ENCODE assay signal across 29 mouse cellular contexts in genomic region chr6:115042609-115043008, GRCm38 (mm10). TPM values are rescaled to one million over a fixed set of nuclear protein-coding genes. Genes with fewer than 3 reads are reported as not detected.
A peak's percentile ranks its signal among the peaks of the same experiment; 100 is the strongest.
DNase-seq lines count a peak whose midpoint lies in the region; ATAC-seq and TF ChIP-seq lines count a peak whose summit lies in the region.
"Had no signal": no experiment of that assay in that cellular context is flagged by ENCODE, and none has a peak within 500 bp of the region (broad histone marks: within the 10 kb centered on the region; RNA-seq: fewer than 3 reads in every experiment).

No protein-coding gene starts in this region.

- TF ChIP-seq CTCF in forebrain, postnatal 0 days (IDR thresholded peaks at IDR 0.05; ENCODE audit: low read depth) = no peak
- no peak for TF ChIP-seq CTCF in lung, embryonic 14.5 days (IDR thresholded peaks at IDR 0.05; ENCODE audit: low read depth)
- no peak for TF ChIP-seq CTCF in lung, adult 2 months (IDR thresholded peaks at IDR 0.05; ENCODE audit: insufficient read depth, low read length)
- TF ChIP-seq CTCF in stomach, postnatal 0 days (IDR thresholded peaks at IDR 0.05; ENCODE audit: low read depth) = no peak

- H3K4me1 ChIP-seq in forebrain, postnatal 0 days (ENCODE audit: insufficient read depth) = no peaks in the 10 kb centered on the region
- no peaks in the 10 kb centered on the region; the same call in 1 of the 2 replicates for H3K4me1 ChIP-seq in forebrain, embryonic 12.5 days
- 0 out of 2 replicates have a peak, but pooled peaks cover 4% of the 10 kb centered on the region for H3K4me1 ChIP-seq in lung, embryonic 14.5 days (ENCODE audit: insufficient read depth)
- no peaks in the 10 kb centered on the region for H3K4me1 ChIP-seq in lung, adult 2 months (ENCODE audit: control insufficient read depth, insufficient read depth, low read length)
- no peaks in the 10 kb centered on the region for H3K4me1 ChIP-seq in stomach, embryonic 16.5 days (ENCODE audit: control insufficient read depth, insufficient read depth, low read length)
- H3K4me1 ChIP-seq in stomach, postnatal 0 days (replicated peaks; ENCODE audit: control insufficient read depth, insufficient read depth) = no peaks in the 10 kb centered on the region
- H3K4me1 ChIP-seq in neural tube, embryonic 15.5 days = peaks cover 22% of the 10 kb centered on the region
- H3K4me1 ChIP-seq: hindbrain, embryonic 10.5 days; limb, embryonic 13.5 days; liver, embryonic 12.5 days; midbrain, embryonic 12.5 days had no signal

- H3K9ac ChIP-seq in forebrain, postnatal 0 days = no peak overlapping the region
- no peak overlapping the region for H3K9ac ChIP-seq in forebrain, embryonic 12.5 days
- no peak overlapping the region for H3K9ac ChIP-seq in lung, embryonic 14.5 days
- H3K9ac ChIP-seq in stomach, embryonic 16.5 days (ENCODE audit: low read length) = 0 out of 2 replicates have a peak overlapping the region, but pooled peaks have one; percentile 24
- H3K9ac ChIP-seq in stomach, postnatal 0 days (ENCODE audit: low read length) = no peak overlapping the region
- H3K9ac ChIP-seq in neural tube, embryonic 15.5 days (replicated peaks) = 0 out of 2 replicates have a peak overlapping the region, but pooled peaks have one; percentile 21
- H3K9ac ChIP-seq: heart, embryonic 13.5 days; hindbrain, embryonic 15.5 days; limb, embryonic 13.5 days; liver, embryonic 12.5 days; liver, postnatal 0 days; midbrain, embryonic 12.5 days had no signal

- no peak for DNase-seq in forebrain, postnatal 0 days
- DNase-seq in lung, embryonic 14.5 days = peak; percentile 33
- no peak for DNase-seq in lung, adult 2 months
- DNase-seq in stomach, postnatal 0 days (ENCODE audit: low spot score) = no peak
- DNase-seq in layer of hippocampus, adult 9-10 months (ENCODE audit: low spot score) = no peak
- DNase-seq: adrenal gland, adult 8-10 months; B cell, adult 2 months; cerebellum, adult 2 months; cerebellum, postnatal 14 days; heart, adult 2 months; heart, postnatal 10 days; kidney, adult 9 months; kidney, postnatal 25 days; liver, postnatal 0 days; lung, postnatal 14 days; right cerebral cortex, adult 18-20 months; spleen, adult 18-20 months; thymus, postnatal 14 days had no signal

- no peak for TF ChIP-seq EP300 in stomach, postnatal 0 days (optimal IDR thresholded peaks at IDR 0.05)

- H3K4me2 ChIP-seq in forebrain, postnatal 0 days (ENCODE audit: low read depth) = no peak overlapping the region
- H3K4me2 ChIP-seq in forebrain, embryonic 12.5 days = no peak overlapping the region
- no peak overlapping the region for H3K4me2 ChIP-seq in lung, embryonic 14.5 days
- H3K4me2 ChIP-seq in stomach, embryonic 16.5 days (ENCODE audit: low read depth, low read length) = no peak overlapping the region
- H3K4me2 ChIP-seq in stomach, postnatal 0 days (replicated peaks; ENCODE audit: low read depth) = no peak overlapping the region
- H3K4me2 ChIP-seq in neural tube, embryonic 15.5 days = no peak overlapping the region
- H3K4me2 ChIP-seq: heart, embryonic 13.5 days; hindbrain, embryonic 15.5 days; limb, embryonic 13.5 days; liver, embryonic 12.5 days; midbrain, embryonic 12.5 days had no signal

- no peaks in the 10 kb centered on the region for H3K9me3 ChIP-seq in forebrain, postnatal 0 days (ENCODE audit: low read length)
- H3K9me3 ChIP-seq in forebrain, embryonic 12.5 days = no peaks in the 10 kb centered on the region
- H3K9me3 ChIP-seq in lung, embryonic 14.5 days (ENCODE audit: low read depth, low read length) = no peaks in the 10 kb centered on the region
- H3K9me3 ChIP-seq in stomach, embryonic 16.5 days (replicated peaks; ENCODE audit: control insufficient read depth, low read length) = no peaks in the 10 kb centered on the region
- H3K9me3 ChIP-seq in stomach, postnatal 0 days (ENCODE audit: control insufficient read depth, low read length) = no peaks in the 10 kb centered on the region
- no peaks in the 10 kb centered on the region for H3K9me3 ChIP-seq in neural tube, embryonic 15.5 days (replicated peaks)
- H3K9me3 ChIP-seq: heart, embryonic 13.5 days; hindbrain, embryonic 15.5 days; limb, embryonic 13.5 days; liver, embryonic 12.5 days; midbrain, embryonic 12.5 days had no signal

- TF ChIP-seq POLR2A in lung, adult 2 months (IDR thresholded peaks at IDR 0.05; ENCODE audit: borderline replicate concordance, extremely low read depth, low read depth, low read length) = no peak

- H3K4me3 ChIP-seq in forebrain, postnatal 0 days (ENCODE audit: low read depth, low read length) = no peak overlapping the region
- no peak overlapping the region for H3K4me3 ChIP-seq in forebrain, embryonic 12.5 days (replicated peaks)
- H3K4me3 ChIP-seq in lung, embryonic 14.5 days (ENCODE audit: low read depth, low read length) = no peak overlapping the region
- H3K4me3 ChIP-seq in lung, adult 2 months (replicated peaks; ENCODE audit: extremely low read depth, low read depth, low read length) = no peak overlapping the region
- no peak overlapping the region for H3K4me3 ChIP-seq in stomach, embryonic 16.5 days (replicated peaks; ENCODE audit: low read length)
- no peak overlapping the region for H3K4me3 ChIP-seq in stomach, postnatal 0 days (ENCODE audit: low read depth, low read length)
- H3K4me3 ChIP-seq in neural tube, embryonic 15.5 days (replicated peaks) = no peak overlapping the region
- H3K4me3 ChIP-seq: heart, adult 2 months; heart, embryonic 13.5 days; hindbrain, embryonic 10.5 days; hindbrain, embryonic 15.5 days; left cerebral cortex, adult 2 months; limb, embryonic 13.5 days; liver, embryonic 12.5 days; midbrain, embryonic 12.5 days had no signal

- H3K27ac ChIP-seq in forebrain, postnatal 0 days (ENCODE audit: low read depth, low read length) = peak overlapping the region; percentile 30; the same call in 1 of the 2 replicates
- H3K27ac ChIP-seq in forebrain, embryonic 12.5 days = no peak overlapping the region
- H3K27ac ChIP-seq in lung, embryonic 14.5 days (ENCODE audit: low read depth) = no peak overlapping the region
- no peak overlapping the region for H3K27ac ChIP-seq in stomach, embryonic 16.5 days (ENCODE audit: low read length)
- H3K27ac ChIP-seq in stomach, postnatal 0 days (replicated peaks) = no peak overlapping the region
- peak overlapping the region; percentile 56 for H3K27ac ChIP-seq in neural tube, embryonic 15.5 days (replicated peaks)
- H3K27ac ChIP-seq: heart, adult 2 months; heart, embryonic 13.5 days; hindbrain, embryonic 10.5 days; left cerebral cortex, adult 2 months; limb, embryonic 13.5 days; liver, embryonic 12.5 days; midbrain, embryonic 12.5 days had no signal

- 63% methylated on average over 10 of the region's 10 CpGs for WGBS in forebrain, postnatal 0 days
- 68% methylated on average over 10 of the region's 10 CpGs for WGBS in forebrain, embryonic 12.5 days
- 18% methylated on average over 10 of the region's 10 CpGs for WGBS in lung, embryonic 14.5 days
- WGBS in lung, adult 2 months = 21% methylated on average over 10 of the region's 10 CpGs
- 17% methylated on average over 10 of the region's 10 CpGs for WGBS in stomach, embryonic 16.5 days
- WGBS in stomach, postnatal 0 days = 18% methylated on average over 10 of the region's 10 CpGs
- 45% methylated on average over 10 of the region's 10 CpGs for WGBS in neural tube, embryonic 15.5 days

- no peak for ATAC-seq in forebrain, postnatal 0 days
- no peak for ATAC-seq in forebrain, embryonic 12.5 days (ENCODE audit: low FRiP score)
- ATAC-seq in lung, embryonic 14.5 days (ENCODE audit: insufficient read depth) = no peak
- no peak for ATAC-seq in stomach, embryonic 16.5 days (ENCODE audit: insufficient read depth, low FRiP score)
- ATAC-seq in stomach, postnatal 0 days (ENCODE audit: low FRiP score, low TSS enrichment) = no peak
- ATAC-seq in neural tube, embryonic 15.5 days (ENCODE audit: low FRiP score) = no peak
- ATAC-seq: inflammation-experienced regulatory T-cells, adult 6 months; liver, embryonic 12.5 days; liver, postnatal 0 days had no signal

- no peaks in the 10 kb centered on the region for H3K36me3 ChIP-seq in forebrain, postnatal 0 days (ENCODE audit: insufficient read depth)
- no peaks in the 10 kb centered on the region for H3K36me3 ChIP-seq in forebrain, embryonic 12.5 days (replicated peaks)
- no peaks in the 10 kb centered on the region for H3K36me3 ChIP-seq in lung, embryonic 14.5 days (ENCODE audit: insufficient read depth)
- H3K36me3 ChIP-seq in stomach, embryonic 16.5 days (ENCODE audit: control insufficient read depth, insufficient read depth, low read length) = no peaks in the 10 kb centered on the region
- no peaks in the 10 kb centered on the region for H3K36me3 ChIP-seq in stomach, postnatal 0 days (ENCODE audit: control insufficient read depth, insufficient read depth, low read length)
- no peaks in the 10 kb centered on the region for H3K36me3 ChIP-seq in neural tube, embryonic 15.5 days
- H3K36me3 ChIP-seq: heart, embryonic 13.5 days; hindbrain, embryonic 10.5 days; hindbrain, embryonic 15.5 days; limb, embryonic 13.5 days; liver, embryonic 12.5 days; midbrain, embryonic 12.5 days had no signal

- H3K27me3 ChIP-seq in forebrain, postnatal 0 days (ENCODE audit: insufficient read depth, low read length) = no peaks in the 10 kb centered on the region
- H3K27me3 ChIP-seq in forebrain, embryonic 12.5 days = no peaks in the 10 kb centered on the region
- H3K27me3 ChIP-seq in lung, embryonic 14.5 days (ENCODE audit: insufficient read depth, low read length) = no peaks in the 10 kb centered on the region
- H3K27me3 ChIP-seq in stomach, embryonic 16.5 days (ENCODE audit: control insufficient read depth, insufficient read depth, low read length) = no peaks in the 10 kb centered on the region
- no peaks in the 10 kb centered on the region for H3K27me3 ChIP-seq in stomach, postnatal 0 days (ENCODE audit: control insufficient read depth, insufficient read depth, low read length)
- no peaks in the 10 kb centered on the region for H3K27me3 ChIP-seq in neural tube, embryonic 15.5 days (replicated peaks)
- H3K27me3 ChIP-seq: heart, embryonic 13.5 days; hindbrain, embryonic 15.5 days; limb, embryonic 13.5 days; midbrain, embryonic 12.5 days had no signal

RNA-seq across cellular contexts. Expression of gene Tamm41, which starts 4.9 kb away (rescaled TPM):
- 33.7 and 37.5 TPM in 2 replicates for total RNA-seq in forebrain, postnatal 0 days (2014; rRNA removed)
- polyA plus RNA-seq in forebrain, postnatal 0 days (2015; fragmentation: Nextera tagmentation; extraction: Ambion mirVana) = 49.0 and 54.4 TPM in 2 replicates
- polyA plus RNA-seq in forebrain, embryonic 12.5 days (2016; fragmentation: Nextera tagmentation; extraction: Ambion mirVana) = 68.5 and 71.0 TPM in 2 replicates
- 76.2 and 76.7 TPM in 2 replicates for polyA plus RNA-seq in lung, embryonic 14.5 days (2014; fragmentation: Nextera tagmentation; extraction: Ambion mirVana)
- 18.3 and 19.1 TPM in 2 replicates for polyA plus RNA-seq in lung, adult 2 months (2012; rRNA removed)
- 43.0 and 49.1 TPM in 2 replicates for polyA plus RNA-seq in stomach, embryonic 16.5 days (2015; fragmentation: Nextera tagmentation; extraction: Ambion mirVana)
- polyA plus RNA-seq in stomach, postnatal 0 days (2015; fragmentation: Nextera tagmentation; extraction: Ambion mirVana) = 35.8 and 36.0 TPM in 2 replicates
- polyA plus RNA-seq in neural tube, embryonic 15.5 days (2015; fragmentation: Nextera tagmentation; extraction: Ambion mirVana) = 47.9 and 53.1 TPM in 2 replicates

Comparison
In these comparisons a context has a peak if more than half of its experiments do, and no peak if none do; other contexts are left out.
1. H3K27ac ChIP-seq: peak in forebrain, postnatal 0 days (single experiment) and neural tube, embryonic 15.5 days (single experiment); none in forebrain, embryonic 12.5 days (single experiment), lung, embryonic 14.5 days (single experiment), stomach, embryonic 16.5 days (single experiment) and stomach, postnatal 0 days (single experiment).
2. H3K9ac ChIP-seq: peak in stomach, embryonic 16.5 days (single experiment) and neural tube, embryonic 15.5 days (single experiment); none in forebrain, postnatal 0 days (single experiment), forebrain, embryonic 12.5 days (single experiment), lung, embryonic 14.5 days (single experiment) and stomach, postnatal 0 days (single experiment).